Mouse (Mus musculus) gastrocnemius, postnatal 14 days (tissue): Measurements from ENCODE around the gene Gabbr2. TPM values are rescaled to one million over a fixed set of nuclear protein-coding genes. Genes with fewer than 3 reads are reported as not detected.

Source experiments
- DNase-seq: peaks from one replicate; pipeline ENCODE4 v3.0.0; 2021; ENCODE audit warnings: mixed read lengths
- intact Hi-C: fragments of 180-260 bp; cut with DNase I; formaldehyde crosslinking; loops from one replicate; pipeline ENCODE4 v1.15.1; 2025; ENCODE audit warnings: low total_unique reads
- total RNA-seq, 2 experiments: library from RNA; stranded (reverse); gene quantifications; 2 replicates each; pipeline ENCODE4 v1.2.3; 2021

Gene Gabbr2
- total RNA-seq, 2 experiments from 2014 or later: 0.14 to 0.20 TPM

DNA sequence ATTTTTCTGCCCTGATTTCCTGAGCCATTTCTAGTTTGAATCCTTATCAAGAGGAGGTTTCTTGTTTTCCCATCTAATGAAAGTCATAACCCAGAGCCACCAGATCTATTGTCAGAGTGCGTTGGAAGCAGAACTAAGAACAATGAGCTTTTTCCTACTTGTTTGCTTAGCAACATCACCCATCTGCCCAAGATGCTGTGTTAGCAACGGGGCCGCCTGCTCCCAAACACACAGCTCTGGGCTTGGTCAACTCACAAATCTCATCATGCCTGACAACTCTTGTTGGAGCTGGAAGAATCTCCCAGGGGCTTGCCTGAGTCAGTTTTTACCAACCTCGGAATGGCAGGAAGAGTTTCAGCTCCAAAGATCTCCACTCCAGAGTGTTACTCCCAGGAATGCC, 111.7 kb downstream of the Gabbr2 start:
- DNase-seq: no peak
- intact Hi-C loops: no loop called here

GRCm38 (mm10) chr4:46872750-46873149, 118.9 kb downstream of the Gabbr2 start:
- intact Hi-C loops: no loop called here
- DNase-seq: no peak

- no peak for DNase-seq
- intact Hi-C loops: no loop called here
Observed at GRCm38 (mm10) chr4:46870157-46870556, 121.5 kb downstream of the Gabbr2 start.

- DNase-seq: peak; percentile 29
- intact Hi-C loops: no loop called here
Observed at GRCm38 (mm10) chr4:46869380-46869779, 122.3 kb downstream of the Gabbr2 start.

- DNase-seq: no peak
Observed at GRCm38 (mm10) chr4:46868921-46869320, 122.8 kb downstream of the Gabbr2 start.

GRCm38 (mm10) chr4:46868181-46868580, 123.5 kb downstream of the Gabbr2 start:
- no peak for DNase-seq
- intact Hi-C loops: no loop called here

More at GRCm38 (mm10) chr4:46868921-46869320, 122.8 kb downstream of the Gabbr2 start:
- intact Hi-C loops: no loop called here

GRCm38 (mm10) chr4:46867779-46868178, 123.9 kb downstream of the Gabbr2 start:
- intact Hi-C loops: no loop called here
- no peak for DNase-seq

DNA sequence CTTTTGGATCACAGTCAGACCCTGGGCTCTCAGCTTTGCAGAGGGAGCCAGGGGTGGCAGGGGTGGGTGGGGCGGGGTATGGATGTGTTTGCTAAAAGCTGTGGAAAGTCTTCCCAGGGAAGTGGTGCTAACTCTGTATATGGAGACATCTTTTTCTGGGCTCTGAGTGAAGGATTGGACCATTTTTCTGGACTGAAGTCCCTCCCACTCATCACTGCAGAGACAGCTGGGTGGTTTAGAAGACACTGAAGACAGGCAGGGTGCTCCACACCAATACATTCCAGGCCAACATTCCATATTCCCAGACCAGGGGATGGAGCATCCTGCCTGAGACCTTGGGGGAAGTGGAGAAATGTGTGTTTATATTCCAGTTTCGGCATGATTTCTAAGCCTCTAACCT, 125.6 kb downstream of the Gabbr2 start:
- intact Hi-C loops: no loop called here
- no peak for DNase-seq

DNA sequence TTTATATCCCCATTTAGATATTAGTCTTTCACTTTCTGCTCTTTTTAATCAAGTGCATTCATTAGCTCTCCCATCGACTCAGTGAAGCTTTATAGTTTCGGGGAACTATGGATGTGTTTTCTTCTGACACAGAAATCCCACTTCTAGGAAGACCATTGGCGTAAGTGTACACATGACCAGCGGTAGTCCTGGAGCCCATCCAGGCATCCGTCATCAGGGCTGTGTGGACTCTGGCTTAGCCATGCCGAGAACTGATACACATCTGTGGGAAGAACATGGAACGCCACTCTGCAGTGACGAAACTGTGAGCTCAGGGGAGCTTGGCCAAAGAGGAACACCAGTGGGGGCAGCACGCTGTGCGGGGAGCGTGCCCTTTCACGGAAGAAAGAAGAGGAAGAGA, 128.0 kb downstream of the Gabbr2 start:
- DNase-seq: no peak
- intact Hi-C loops: no loop called here

GRCm38 (mm10) chr4:46862677-46863076, 129.0 kb downstream of the Gabbr2 start:
- DNase-seq: no peak
- intact Hi-C loops: no loop called here

GRCm38 (mm10) chr4:46860586-46860985, 131.1 kb downstream of the Gabbr2 start:
- intact Hi-C loops: no loop called here
- no peak for DNase-seq

GRCm38 (mm10) chr4:46858899-46859298, 132.8 kb downstream of the Gabbr2 start:
- intact Hi-C loops: no loop called here
- DNase-seq: peak; percentile 60

DNA sequence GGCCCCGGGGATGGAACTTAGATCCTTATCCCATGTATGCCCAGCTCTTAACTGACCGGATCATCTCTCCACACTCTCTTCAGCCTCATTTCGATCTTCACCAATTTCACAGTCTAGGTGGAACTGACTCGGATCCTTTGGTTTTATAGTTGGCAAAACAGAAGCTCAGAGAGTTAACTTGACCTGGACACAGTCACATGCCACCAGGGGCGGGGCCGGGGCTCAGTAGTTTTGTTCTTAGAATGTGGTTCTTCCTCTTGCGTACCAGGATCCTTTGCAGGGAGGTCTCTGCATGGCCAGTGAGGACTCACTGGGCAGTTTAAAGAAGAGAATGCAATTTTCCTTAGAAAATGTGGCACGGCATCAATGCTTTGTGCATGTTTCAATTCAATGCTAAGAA, 135.5 kb downstream of the Gabbr2 start:
- intact Hi-C loops: no loop called here
- no peak for DNase-seq

DNA sequence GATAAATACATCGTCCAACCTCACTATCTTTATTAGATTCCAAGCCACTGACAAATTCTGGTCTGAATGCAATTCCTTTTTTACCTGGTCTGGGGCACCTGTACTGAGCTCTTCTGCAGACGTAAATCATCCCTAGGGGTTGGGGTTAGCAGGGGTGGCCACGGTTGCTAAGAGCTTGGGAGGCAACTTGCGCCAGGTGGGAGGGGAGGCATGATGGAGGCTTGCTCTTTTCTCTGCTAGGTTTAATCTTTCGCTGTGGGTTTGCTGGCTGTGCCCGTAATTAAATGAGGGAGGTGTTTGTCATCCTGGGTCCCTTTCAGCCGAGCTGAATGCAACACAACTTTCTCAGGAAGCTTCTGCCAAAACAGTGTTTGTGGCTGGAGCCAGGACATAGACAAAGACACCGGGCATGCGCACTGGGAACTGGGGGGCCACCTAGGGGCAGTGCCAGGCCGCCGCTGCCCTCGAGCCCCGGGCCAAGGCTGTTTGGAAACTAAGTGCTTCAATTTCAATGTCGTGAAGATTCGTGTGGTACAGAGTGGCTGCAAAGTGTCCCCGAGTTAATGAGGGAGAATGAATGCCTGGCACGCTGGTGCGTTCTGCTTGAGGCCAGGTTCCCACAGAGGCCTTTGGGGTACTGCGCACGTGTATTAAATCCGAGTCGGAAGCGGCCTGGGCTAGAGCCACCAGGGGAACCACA, 136.8 kb downstream of the Gabbr2 start:
- intact Hi-C loops: no loop called here
- no peak for DNase-seq

- intact Hi-C loops: no loop called here
Observed at GRCm38 (mm10) chr4:46853852-46854460, 137.7 kb downstream of the Gabbr2 start.

DNA sequence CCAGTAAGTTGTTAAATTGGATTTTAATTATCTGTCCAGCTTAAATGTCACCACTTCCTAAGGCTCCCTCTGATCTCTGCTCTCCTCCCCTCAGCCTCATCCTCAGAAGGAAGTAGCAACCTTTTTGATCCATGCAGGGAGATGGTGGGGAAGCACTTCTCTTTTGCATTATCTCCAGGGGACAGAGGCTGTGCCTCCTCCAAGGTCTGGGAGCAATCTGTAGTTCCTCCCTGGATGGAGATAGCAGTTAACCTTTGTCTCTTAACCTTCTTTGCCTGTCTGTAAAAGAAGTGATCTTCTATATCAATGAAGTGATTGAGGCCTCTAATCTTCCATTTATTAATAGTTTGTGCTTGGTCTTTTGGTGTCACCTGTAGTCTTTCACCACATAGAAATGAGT, 143.9 kb downstream of the Gabbr2 start:
- no peak for DNase-seq
- intact Hi-C loops: no loop called here

More at GRCm38 (mm10) chr4:46853852-46854460, 137.7 kb downstream of the Gabbr2 start:
- no peak for DNase-seq

GRCm38 (mm10) chr4:46846396-46846795, 145.3 kb downstream of the Gabbr2 start:
- DNase-seq: no peak
- intact Hi-C loops: no loop called here

GRCm38 (mm10) chr4:46844982-46845643, 146.6 kb downstream of the Gabbr2 start:
- intact Hi-C loops: no loop called here
- DNase-seq: no peak

DNA sequence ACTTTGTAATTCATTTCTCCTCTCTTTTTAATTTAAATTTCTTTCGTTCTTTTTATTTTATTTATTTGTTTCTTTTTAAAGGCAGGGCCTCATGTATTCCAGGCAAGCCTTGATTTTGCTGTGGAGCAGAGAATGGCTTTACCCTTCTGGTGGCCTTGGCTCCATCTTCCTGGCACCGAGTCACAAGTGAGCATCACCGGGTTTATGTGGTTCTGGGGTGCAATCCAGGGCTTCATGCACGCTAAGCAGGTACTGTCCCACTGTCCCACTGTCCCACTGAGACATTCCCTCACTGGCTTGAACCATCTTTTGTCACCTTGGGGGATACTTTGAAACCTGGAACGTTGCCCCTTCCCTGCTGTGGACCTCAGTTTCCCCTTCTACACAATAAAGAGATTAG, 147.1 kb downstream of the Gabbr2 start:
- no peak for DNase-seq
- intact Hi-C loops: no loop called here

- intact Hi-C loops: no loop called here
- no peak for DNase-seq
Observed at GRCm38 (mm10) chr4:46842596-46842995, 149.1 kb downstream of the Gabbr2 start.

DNA sequence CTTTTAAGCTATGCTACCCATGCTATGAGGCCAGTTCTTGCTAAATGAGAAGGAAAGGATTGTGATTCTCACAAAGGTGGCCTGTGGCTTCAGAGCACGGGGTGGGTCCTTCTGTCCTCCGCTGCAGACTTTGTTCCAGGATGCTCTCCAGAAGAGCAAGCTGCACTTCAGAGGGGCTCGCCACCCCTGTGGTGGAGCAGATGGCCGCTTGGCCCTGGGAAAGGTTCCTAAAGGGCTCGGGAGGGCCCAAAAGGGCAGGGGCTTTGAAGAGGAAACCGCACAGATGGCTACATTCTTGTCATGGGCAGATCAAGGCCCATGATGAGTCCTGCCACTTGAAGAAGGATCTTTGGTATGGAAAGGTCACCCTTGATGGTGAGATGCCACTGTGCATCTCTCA, 151.5 kb downstream of the Gabbr2 start:
- no peak for DNase-seq
- intact Hi-C loops: no loop called here
